Mouse (Mus musculus) megakaryocyte progenitor cell, adult 5-6 weeks (primary cell): Measurements from ENCODE around the gene Sptssb. TPM values are rescaled to one million over a fixed set of nuclear protein-coding genes. Genes with fewer than 3 reads are reported as not detected.
A peak's percentile ranks its signal among the peaks of the same experiment; 100 is the strongest.

Source experiments
- ATAC-seq: replicated peaks from 2 replicates; pipeline ENCODE4 v1.8.0; 2016; ENCODE audit warnings: mild to moderate bottlenecking, moderate TSS enrichment, inconsistent platforms; ENCODE audit not compliant: poor library complexity
- total RNA-seq, 2 experiments: library from RNA; stranded (forward) in 1 of 2; stranded (reverse) in 1 of 2; fragments of 157-497, 149-512 nt in 1 of 2; fragments of 200-1000 nt in 1 of 2; gene quantifications; 2 replicates each; pipeline versions ENCODE4 v1.2.3 to v1.2.4; 2015 to 2017

Sptssb gene
- total RNA-seq, 2 experiments from 2014 or later: not detected

GRCm38 (mm10) chr3:69860589-69861521 is 1.1 kb upstream of the Sptssb start:
- 0 out of 2 replicates have a peak, but pooled peaks have one; percentile 24 for ATAC-seq

GRCm38 (mm10) chr3:69839485-69839884 is 20.3 kb downstream of the Sptssb start:
- no peak for ATAC-seq

GRCm38 (mm10) chr3:69829532-69829931 is 30.2 kb downstream of the Sptssb start:
- ATAC-seq: no peak

GRCm38 (mm10) chr3:69824536-69824935 is 35.2 kb downstream of the Sptssb start:
- ATAC-seq: no peak

GRCm38 (mm10) chr3:69820614-69821013 is 39.1 kb downstream of the Sptssb start:
- ATAC-seq: no peak

- ATAC-seq: no peak
These were observed 39.9 kb downstream of the Sptssb start for GRCm38 (mm10) chr3:69819851-69820200.

GRCm38 (mm10) chr3:69819146-69819850 is 40.4 kb downstream of the Sptssb start:
- ATAC-seq: no peak

- ATAC-seq: no peak
These were observed 41.3 kb downstream of the Sptssb start for GRCm38 (mm10) chr3:69818466-69818865.

GRCm38 (mm10) chr3:69816547-69816946 is 43.2 kb downstream of the Sptssb start:
- no peak for ATAC-seq

GRCm38 (mm10) chr3:69813005-69813695 is 46.6 kb downstream of the Sptssb start:
- no peak for ATAC-seq

- ATAC-seq: no peak
These were observed 47.3 kb downstream of the Sptssb start for GRCm38 (mm10) chr3:69812442-69812841.

- ATAC-seq: no peak
These were observed 51.3 kb downstream of the Sptssb start for GRCm38 (mm10) chr3:69808479-69808878.

- ATAC-seq: no peak
These were observed 56.6 kb downstream of the Sptssb start for GRCm38 (mm10) chr3:69803137-69803536.

GRCm38 (mm10) chr3:69800829-69801384 is 58.8 kb downstream of the Sptssb start:
- no peak for ATAC-seq

- no peak for ATAC-seq
These were observed 60.6 kb downstream of the Sptssb start for GRCm38 (mm10) chr3:69799096-69799495.

GRCm38 (mm10) chr3:69797969-69798368 is 61.8 kb downstream of the Sptssb start:
- ATAC-seq: no peak

- ATAC-seq: no peak
These were observed 62.2 kb downstream of the Sptssb start for GRCm38 (mm10) chr3:69797533-69797932.

GRCm38 (mm10) chr3:69792823-69793417 is 66.8 kb downstream of the Sptssb start:
- no peak for ATAC-seq

- ATAC-seq: no peak
These were observed 80.4 kb downstream of the Sptssb start for GRCm38 (mm10) chr3:69779246-69779796.

- peak; percentile 66 for ATAC-seq
These were observed 86.4 kb downstream of the Sptssb start for GRCm38 (mm10) chr3:69773356-69773755.
